Mouse (Mus musculus) liver, embryonic 15.5 days (tissue): Measurements from ENCODE around the gene Eif2b3. TPM values are rescaled to one million over a fixed set of nuclear protein-coding genes. Genes with fewer than 3 reads are reported as not detected.

Source experiments
- ATAC-seq: fragments of 200-750 bp; cut with Nextera tagmentation; 2 replicates; pipeline ENCODE4 v1.8.0; 2017; ENCODE audit warnings: moderate number of reproducible peaks, mild to moderate bottlenecking, moderate library complexity; ENCODE audit not compliant: insufficient read depth
- H3K27ac ChIP-seq: fragments of 300-500 bp; sonication (generic); replicated peaks from 2 replicates; pipeline ENCODE4 v1.5.1; 2015; ENCODE audit warnings: mild to moderate bottlenecking, inconsistent platforms
- H3K27me3 ChIP-seq: fragments of 300-500 bp; sonication (generic); 2 replicates; pipeline ENCODE4 v1.6.1; 2015; ENCODE audit warnings: mild to moderate bottlenecking, inconsistent platforms
- H3K36me3 ChIP-seq: fragments of 300-500 bp; sonication (generic); replicated peaks from 2 replicates; pipeline ENCODE4 v1.6.1; 2015; ENCODE audit warnings: moderate library complexity, mild to moderate bottlenecking, inconsistent platforms
- H3K4me1 ChIP-seq: fragments of 300-500 bp; sonication (generic); replicated peaks from 2 replicates; pipeline ENCODE4 v1.6.1; 2015; ENCODE audit warnings: inconsistent platforms
- H3K4me2 ChIP-seq: fragments of 300-500 bp; sonication (generic); 2 replicates; pipeline ENCODE4 v1.6.1; 2015; ENCODE audit warnings: moderate library complexity, mild to moderate bottlenecking, inconsistent platforms
- H3K4me3 ChIP-seq: fragments of 300-500 bp; sonication (generic); replicated peaks from 2 replicates; pipeline ENCODE4 v1.5.1; 2015; ENCODE audit warnings: mild to moderate bottlenecking, inconsistent platforms
- H3K9ac ChIP-seq: fragments of 300-500 bp; sonication (generic); 2 replicates; pipeline ENCODE4 v1.6.1; 2015; ENCODE audit warnings: moderate library complexity, mild to moderate bottlenecking, inconsistent platforms
- H3K9me3 ChIP-seq: fragments of 300-500 bp; sonication (generic); replicated peaks from 2 replicates; pipeline ENCODE4 v1.6.1; 2016; ENCODE audit warnings: inconsistent platforms
- WGBS: fragments of 180-500 bp; shearing (Covaris S2); methylation state at CpG from one replicate; pipeline ENCODE4 v1.1.7; 2015; ENCODE audit warnings: mixed read lengths; ENCODE audit not compliant: insufficient replicate concordance; 5-methylcytosine and 5-hydroxymethylcytosine counted together
- polyA plus RNA-seq: library from polyadenylated mRNA; unstranded; fragments of >200 nt; fragmentation: Nextera tagmentation; extraction: Ambion mirVana; gene quantifications from 2 replicates; pipeline ENCODE4 v1.2.1, GENCODE M21; 2015

The Eif2b3 gene
- polyA plus RNA-seq, 1 experiment from 2014 or later, result 22.9 TPM

DNA sequence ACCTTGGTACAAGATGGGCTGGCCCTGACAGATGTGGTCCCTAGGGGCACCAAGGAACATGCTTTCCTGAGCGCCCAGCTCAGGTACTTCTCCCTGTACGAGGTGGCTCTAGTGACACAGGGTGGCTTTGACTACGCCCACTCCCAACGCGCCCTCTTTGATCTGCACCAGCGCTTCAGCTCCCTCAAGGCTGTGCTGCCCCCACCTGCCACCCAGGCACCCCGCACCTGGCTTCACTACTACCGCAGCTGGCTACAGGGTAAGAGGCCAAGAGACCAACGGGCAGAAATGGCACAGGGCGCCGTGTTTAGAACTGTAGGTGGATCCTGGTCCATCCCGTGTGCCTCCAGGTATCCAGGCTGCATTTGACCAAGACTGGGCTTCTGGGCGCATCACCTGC lies 91.0 kb downstream of the Eif2b3 start:
- Histone ChIP-seq H3K4me2 (no peak overlapping the region), H3K27me3 (no peaks in the 10 kb centered on the region), H3K9me3 (no peaks in the 10 kb centered on the region), H3K9ac (no peak overlapping the region), H3K27ac (no peak overlapping the region), H3K4me3 (no peak overlapping the region), H3K36me3 (no peaks in the 10 kb centered on the region), H3K4me1 (no peaks in the 10 kb centered on the region)
- no peak for ATAC-seq
- WGBS, result 86% methylated on average over 13 of the region's 13 CpGs

DNA sequence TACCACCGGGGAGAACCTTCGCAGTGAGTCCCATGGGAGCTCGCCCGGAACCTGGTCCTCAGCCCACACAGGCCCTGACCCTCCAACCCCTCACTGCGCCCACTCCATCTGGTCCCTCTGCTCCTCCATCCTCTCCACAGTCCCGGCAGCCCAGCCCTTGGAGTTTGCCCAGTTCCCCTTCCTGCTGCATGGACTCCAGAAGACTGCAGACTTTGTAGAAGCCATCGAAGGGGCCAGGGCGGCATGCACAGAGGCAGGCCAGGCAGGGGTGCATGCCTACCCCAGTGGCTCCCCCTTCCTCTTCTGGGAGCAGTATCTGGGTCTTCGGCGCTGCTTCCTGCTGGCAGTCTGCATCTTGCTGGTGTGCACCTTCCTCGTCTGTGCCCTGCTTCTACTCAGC lies 91.8 kb downstream of the Eif2b3 start:
- Histone ChIP-seq H3K9ac (no peak overlapping the region), H3K4me2 (no peak overlapping the region), H3K9me3 (no peaks in the 10 kb centered on the region), H3K4me3 (no peak overlapping the region), H3K4me1 (no peaks in the 10 kb centered on the region), H3K27me3 (no peaks in the 10 kb centered on the region), H3K27ac (no peak overlapping the region), H3K36me3 (no peaks in the 10 kb centered on the region)
- whole genome bisulfite sequencing, result 70% methylated on average over 11 of the region's 11 CpGs
- ATAC-seq, result no peak

DNA sequence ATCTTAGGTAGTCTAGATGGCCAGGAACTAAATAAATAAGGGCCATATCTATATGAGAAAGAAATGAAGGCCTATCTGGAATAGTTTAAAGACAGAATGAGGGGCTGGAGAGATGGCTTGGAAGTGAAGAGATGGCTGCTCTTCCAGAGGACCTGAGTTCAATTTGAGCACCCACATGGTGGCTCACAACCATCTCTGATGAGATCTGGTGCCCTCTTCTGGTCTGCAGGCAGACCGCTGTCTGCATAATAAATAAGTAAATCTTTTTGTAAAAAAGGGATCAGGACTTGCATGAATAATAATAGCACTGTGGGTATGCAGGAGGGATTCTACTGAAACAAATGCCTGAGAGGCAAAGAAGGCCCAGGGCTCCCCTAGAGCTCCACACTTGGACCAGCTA lies 94.0 kb downstream of the Eif2b3 start:
- ATAC-seq, result no peak
- WGBS, result 93% methylated on average over 1 of the region's 1 CpGs
- H3K27ac ChIP-seq, result no peak overlapping the region

GRCm38 (mm10) chr4:117115592-117115991 lies 96.4 kb downstream of the Eif2b3 start:
- no peak overlapping the region for H3K9ac ChIP-seq
- H3K36me3 ChIP-seq, result no peaks in the 10 kb centered on the region
- H3K4me3 ChIP-seq, result no peak overlapping the region
- H3K4me1 ChIP-seq, result peaks cover 11% of the 10 kb centered on the region
- no peak overlapping the region for H3K4me2 ChIP-seq
- H3K27me3 ChIP-seq, result no peaks in the 10 kb centered on the region
- no peak for ATAC-seq
- no peak overlapping the region for H3K27ac ChIP-seq
- WGBS, result 80% methylated on average over 5 of the region's 5 CpGs
- H3K9me3 ChIP-seq, result no peaks in the 10 kb centered on the region

More for the DNA sequence above, 94.0 kb downstream of the Eif2b3 start:
- H3K9me3 ChIP-seq, result no peaks in the 10 kb centered on the region
- 0 out of 2 replicates have a peak, but pooled peaks cover 4% of the 10 kb centered on the region for H3K4me1 ChIP-seq
- no peaks in the 10 kb centered on the region for H3K36me3 ChIP-seq
- no peak overlapping the region for H3K4me3 ChIP-seq
- no peak overlapping the region for H3K9ac ChIP-seq
- no peak overlapping the region for H3K4me2 ChIP-seq
- no peaks in the 10 kb centered on the region for H3K27me3 ChIP-seq

- no peak overlapping the region for H3K4me3 ChIP-seq
- no peaks in the 10 kb centered on the region for H3K9me3 ChIP-seq
- no peak overlapping the region for H3K4me2 ChIP-seq
- H3K27ac ChIP-seq, result no peak overlapping the region
- 82% methylated on average over 7 of the region's 7 CpGs for WGBS
- no peaks in the 10 kb centered on the region for H3K36me3 ChIP-seq
- H3K9ac ChIP-seq, result no peak overlapping the region
- no peaks in the 10 kb centered on the region for H3K27me3 ChIP-seq
- ATAC-seq, result no peak
- H3K4me1 ChIP-seq, result peaks cover 22% of the 10 kb centered on the region
Measured at GRCm38 (mm10) chr4:117117931-117118330, 98.7 kb downstream of the Eif2b3 start.

DNA sequence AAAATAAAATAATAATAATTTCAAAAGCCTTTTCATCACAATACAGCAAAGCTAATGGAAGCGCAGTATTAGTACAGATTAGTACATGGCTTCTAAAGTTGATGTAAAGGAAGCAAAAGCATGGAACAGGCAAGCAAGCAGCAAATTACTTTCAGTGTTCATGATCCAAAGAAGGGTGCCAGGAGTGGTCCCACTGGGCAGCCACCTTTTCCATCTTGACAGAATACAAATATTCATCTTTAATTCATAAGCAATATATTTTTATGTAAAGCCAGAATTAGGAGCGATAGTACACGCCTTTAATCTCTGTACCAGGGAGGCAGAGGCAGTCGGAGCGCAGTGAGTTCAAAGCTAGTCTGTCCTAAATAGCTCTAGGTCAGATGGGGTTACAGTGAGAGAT lies 100.4 kb downstream of the Eif2b3 start:
- peak overlapping the region; percentile 70 for H3K9ac ChIP-seq
- no peak for ATAC-seq
- 73% methylated on average over 5 of the region's 5 CpGs for WGBS

DNA sequence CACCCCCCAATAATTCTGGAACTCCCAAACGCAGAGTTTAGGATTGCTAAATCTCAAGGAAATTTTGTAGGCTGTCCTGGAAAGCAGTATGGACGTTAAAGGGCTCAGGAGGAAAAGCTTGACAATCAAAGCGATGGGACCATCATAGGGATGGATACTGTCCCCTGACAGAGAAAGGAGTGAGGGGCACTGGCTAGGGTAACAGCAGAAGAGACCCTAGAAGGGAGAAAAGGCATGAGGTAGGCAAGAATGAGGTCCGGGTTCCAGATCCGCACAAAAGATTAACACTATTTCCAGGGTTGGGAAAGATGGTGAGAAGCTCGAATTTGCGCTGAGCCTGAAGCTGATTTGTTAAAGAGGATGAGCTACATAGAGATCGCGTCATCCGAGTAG lies 100.8 kb downstream of the Eif2b3 start:
- Histone ChIP-seq H3K4me3 (peak overlapping the region; percentile 75), H3K27me3 (no peaks in the 10 kb centered on the region), H3K9me3 (no peaks in the 10 kb centered on the region), H3K4me1 (peaks cover 40% of the 10 kb centered on the region), H3K27ac (peak overlapping the region; percentile 78), H3K36me3 (no peaks in the 10 kb centered on the region), H3K9ac (peak overlapping the region; percentile 70), H3K4me2 (peak overlapping the region; percentile 100)
- no peak for ATAC-seq
- 7% methylated on average over 10 of the region's 10 CpGs for WGBS

More for the DNA sequence above, 100.4 kb downstream of the Eif2b3 start:
- no peaks in the 10 kb centered on the region for H3K9me3 ChIP-seq
- peak overlapping the region; percentile 78; the same call in 1 of the 2 replicates for H3K27ac ChIP-seq
- H3K4me2 ChIP-seq, result peak overlapping the region; percentile 100
- H3K27me3 ChIP-seq, result no peaks in the 10 kb centered on the region
- no peaks in the 10 kb centered on the region for H3K36me3 ChIP-seq
- H3K4me3 ChIP-seq, result peak overlapping the region; percentile 75
- peaks cover 36% of the 10 kb centered on the region for H3K4me1 ChIP-seq

GRCm38 (mm10) chr4:117120445-117121414 lies 101.5 kb downstream of the Eif2b3 start:
- H3K4me3 ChIP-seq, result peak overlapping the region; percentile 75
- peaks cover 47% of the 10 kb centered on the region for H3K4me1 ChIP-seq
- no peaks in the 10 kb centered on the region for H3K36me3 ChIP-seq
- H3K9me3 ChIP-seq, result no peaks in the 10 kb centered on the region
- peak overlapping the region; percentile 70 for H3K9ac ChIP-seq
- no peaks in the 10 kb centered on the region for H3K27me3 ChIP-seq
- peak overlapping the region; percentile 78 for H3K27ac ChIP-seq
- peak; percentile 87 for ATAC-seq
- H3K4me2 ChIP-seq, result peak overlapping the region; percentile 100
- under 1% methylated on average over 69 of the region's 69 CpGs for WGBS

- peaks cover 57% of the 10 kb centered on the region for H3K4me1 ChIP-seq
- no peak overlapping the region for H3K9ac ChIP-seq
- H3K36me3 ChIP-seq, result no peaks in the 10 kb centered on the region
- no peaks in the 10 kb centered on the region for H3K27me3 ChIP-seq
- no peak overlapping the region for H3K27ac ChIP-seq
- H3K4me2 ChIP-seq, result no peak overlapping the region
- no peak for ATAC-seq
- WGBS, result 67% methylated on average over 4 of the region's 4 CpGs
- H3K9me3 ChIP-seq, result no peaks in the 10 kb centered on the region
- H3K4me3 ChIP-seq, result no peak overlapping the region
Measured at GRCm38 (mm10) chr4:117122209-117122608, 103.0 kb downstream of the Eif2b3 start.

GRCm38 (mm10) chr4:117123546-117124217 lies 104.5 kb downstream of the Eif2b3 start:
- 61% methylated on average over 7 of the region's 9 CpGs for whole genome bisulfite sequencing
- ATAC-seq, result no peak
- Histone ChIP-seq H3K27me3 (no peaks in the 10 kb centered on the region), H3K4me3 (no peak overlapping the region), H3K4me1 (peaks cover 58% of the 10 kb centered on the region), H3K4me2 (no peak overlapping the region), H3K27ac (no peak overlapping the region), H3K9ac (no peak overlapping the region), H3K9me3 (no peaks in the 10 kb centered on the region), H3K36me3 (peaks cover 8% of the 10 kb centered on the region; the same call in 1 of the 2 replicates)

GRCm38 (mm10) chr4:117124218-117124517 lies 105.0 kb downstream of the Eif2b3 start:
- Histone ChIP-seq H3K4me3 (no peak overlapping the region), H3K27ac (peak overlapping the region; percentile 78; the same call in 1 of the 2 replicates), H3K9me3 (no peaks in the 10 kb centered on the region), H3K36me3 (peaks cover 11% of the 10 kb centered on the region; the same call in 1 of the 2 replicates), H3K27me3 (no peaks in the 10 kb centered on the region), H3K4me1 (peaks cover 58% of the 10 kb centered on the region), H3K4me2 (peak overlapping the region; percentile 41), H3K9ac (no peak overlapping the region)
- WGBS, result 37% methylated on average over 3 of the region's 3 CpGs
- ATAC-seq, result no peak
